Mouse (Mus musculus) olfactory bulb, adult 2 months (tissue): Measurements from ENCODE around the gene Map6.

Experiments
- CTCF ChIP-seq: fragments of 200-500 bp; IDR thresholded peaks from 2 replicates; pipeline ENCODE4 v1.5.1; 2012; ENCODE audit warnings: low read depth, mild to moderate bottlenecking, low read length, moderate library complexity; ENCODE audit not compliant: insufficient read depth
- POLR2A ChIP-seq: fragments of 200-500 bp; IDR thresholded peaks from 2 replicates; pipeline ENCODE4 v1.6.1; 2012; ENCODE audit warnings: mild to moderate bottlenecking, low read depth, low read length, moderate library complexity; ENCODE audit not compliant: insufficient read depth

DNA sequence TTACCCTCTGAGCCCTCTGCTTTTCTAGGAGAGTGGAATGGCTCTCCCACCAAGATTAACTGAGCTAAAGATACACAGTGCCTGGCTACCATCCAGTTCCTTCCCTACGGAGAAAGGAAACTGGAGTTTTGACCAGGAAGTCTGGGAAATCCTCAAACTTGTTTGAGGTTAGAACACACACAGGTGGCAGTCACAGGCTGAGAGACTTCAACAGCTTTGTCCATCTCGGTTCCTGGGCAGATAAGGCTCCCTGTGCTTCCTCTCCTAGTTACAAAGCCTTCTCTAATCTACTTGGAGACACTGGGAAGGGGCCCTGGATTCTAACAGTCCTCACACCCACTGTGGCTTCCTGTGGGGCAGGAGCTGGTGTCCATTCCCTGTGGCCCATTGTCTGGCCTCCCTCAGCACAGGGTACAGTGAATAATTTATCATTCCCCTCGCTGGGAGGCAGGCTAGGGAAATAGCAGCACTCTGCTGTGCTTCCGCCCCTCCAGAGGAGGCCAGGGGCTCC lies 116.9 kb downstream of the Map6 start:
- TF ChIP-seq CTCF: no peak
- TF ChIP-seq POLR2A: no peak
